ENCODE assay signal across 8 mouse cellular contexts in the genomic region with DNA sequence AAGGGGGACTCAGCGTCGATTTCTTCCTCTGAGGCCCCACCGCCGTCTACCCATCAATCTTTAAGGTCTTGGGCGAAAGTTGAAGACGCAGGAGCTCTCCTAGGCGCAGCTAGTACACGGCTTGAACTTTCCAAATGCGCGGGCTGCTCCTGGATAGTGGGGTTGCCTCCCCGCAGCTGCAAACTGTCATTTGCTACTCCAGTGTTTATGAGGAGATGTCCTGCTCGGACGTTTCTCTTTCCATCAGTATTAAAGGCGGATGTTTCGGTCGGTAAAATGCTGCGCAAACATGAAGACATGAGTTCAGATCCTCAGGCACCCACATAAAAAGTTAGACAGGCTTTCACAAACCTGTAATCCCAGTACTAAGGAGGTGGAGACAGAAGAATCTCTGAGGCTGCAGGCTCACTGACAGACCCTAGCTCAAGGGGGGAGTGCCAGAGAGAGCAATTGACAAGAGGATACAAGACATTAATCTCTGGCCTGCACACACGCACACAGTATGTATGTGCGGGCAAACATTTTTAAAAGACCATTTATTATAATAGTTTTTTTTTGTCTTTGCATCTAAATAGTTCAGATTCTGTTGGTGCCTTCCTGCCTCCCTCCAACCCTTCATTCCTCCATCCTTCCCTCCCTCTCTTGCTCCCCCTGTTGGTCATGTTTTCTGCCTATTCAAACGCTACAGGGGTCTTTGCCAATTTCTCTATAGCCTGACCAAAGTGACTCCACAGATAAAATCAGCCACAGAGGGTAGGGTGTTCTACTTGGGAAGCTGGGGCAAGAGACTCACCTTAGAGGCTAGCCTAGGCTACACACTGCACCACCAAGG. TPM values are rescaled to one million over a fixed set of nuclear protein-coding genes. Genes with fewer than 3 reads are reported as not detected.
DNase-seq lines count a peak whose midpoint lies in the region; ATAC-seq and TF ChIP-seq lines count a peak whose summit lies in the region.

A gene (minus strand): TSS at position 639 of the 832 bp plus-strand sequence.

- no peak for TF ChIP-seq EP300 in MEL (IDR thresholded peaks at IDR 0.05; ENCODE audit: low read depth in 1 of 2, low read length in 2 of 2)

- H3K9ac ChIP-seq in MEL (ENCODE audit: control insufficient read depth, low read depth, low read length, poor library complexity, severe bottlenecking) = peak within 1 kb of the TSS; percentile 70
- peak within 1 kb of the TSS; percentile 91 for H3K9ac ChIP-seq in liver, embryonic 12.5 days

- no peaks in the 10 kb centered on the region for H3K9me3 ChIP-seq in MEL (replicated peaks; ENCODE audit: insufficient read depth, low read length)
- no peaks in the 10 kb centered on the region for H3K9me3 ChIP-seq in liver, embryonic 12.5 days (replicated peaks)

- TF ChIP-seq POLR2A in MEL (IDR thresholded peaks at IDR 0.05; ENCODE audit: control insufficient read depth in 1 of 2, insufficient read depth in 1 of 2, low read depth in 1 of 2, low read length in 2 of 2, poor library complexity in 1 of 2) = no peak

- peak; percentile 74 for ATAC-seq in erythroblast, adult 5-6 weeks (replicated peaks; ENCODE audit: low FRiP score, poor library complexity, severe bottlenecking)
- peak; percentile 42 for ATAC-seq in liver, embryonic 12.5 days

- peak; percentile 52 for TF ChIP-seq RAD21 in MEL (IDR thresholded peaks at IDR 0.05; ENCODE audit: low read depth, low read length)

- H3K79me2 ChIP-seq in C2C12 (ENCODE audit: control insufficient read depth, insufficient read depth) = no peaks in the 10 kb centered on the region
- H3K79me2 ChIP-seq in MEL (ENCODE audit: control insufficient read depth, insufficient read depth, low read length, poor library complexity) = peaks cover 29% of the 10 kb centered on the region

- peak within 1 kb of the TSS; percentile 63 for H3K27ac ChIP-seq in MEL (ENCODE audit: control insufficient read depth, low read depth, low read length)
- H3K27ac ChIP-seq in liver, embryonic 12.5 days = peak within 1 kb of the TSS; percentile 73

- H3K4me1 ChIP-seq in MEL (ENCODE audit: control insufficient read depth in 1 of 2, insufficient read depth in 2 of 2, low read length in 2 of 2) = peaks cover 0 to 10% of the 10 kb centered on the region in 2 experiments; a peak in 3 of 4 replicates
- peaks cover 41% of the 10 kb centered on the region for H3K4me1 ChIP-seq in liver, embryonic 12.5 days

- no peaks in the 10 kb centered on the region for H3K36me3 ChIP-seq in C2C12 (ENCODE audit: control insufficient read depth, insufficient read depth)
- peaks cover 4 to 10% of the 10 kb centered on the region in 2 experiments; a peak in 2 of 4 replicates for H3K36me3 ChIP-seq in MEL (ENCODE audit: control insufficient read depth in 1 of 2, insufficient read depth in 2 of 2, low read length in 2 of 2)
- peaks cover 3% of the 10 kb centered on the region; the same call in 1 of the 2 replicates for H3K36me3 ChIP-seq in liver, embryonic 12.5 days

- H3K4me3 ChIP-seq in C2C12 (ENCODE audit: insufficient read depth, poor library complexity, severe bottlenecking) = peak within 1 kb of the TSS; percentile 2
- H3K4me3 ChIP-seq in MEL (ENCODE audit: control insufficient read depth in 1 of 2, insufficient read depth in 1 of 2, low read depth in 2 of 2, low read length in 2 of 2) = peak within 1 kb of the TSS; percentile 60 to 96
- peak within 1 kb of the TSS; percentile 76 for H3K4me3 ChIP-seq in liver, embryonic 12.5 days

- H3K27me3 ChIP-seq in C2C12 (ENCODE audit: control insufficient read depth, insufficient read depth, insufficient read length) (no peaks in the 10 kb centered on the region), MEL (ENCODE audit: control insufficient read depth in 1 of 2, insufficient read depth in 2 of 2, low read length in 2 of 2) (no peaks in the 10 kb centered on the region)
- H3K27me3 ChIP-seq in liver, embryonic 12.5 days (replicated peaks) = peaks cover 19% of the 10 kb centered on the region; the same call in 1 of the 2 replicates

- peak; percentile 88 for DNase-seq in MEL (ENCODE audit: low read depth, low spot score)
- DNase-seq in heart, postnatal 36 days = peak; percentile 29 to 54
- peak; percentile 42 for DNase-seq in neural tube, embryonic 10.5 days (ENCODE audit: extremely low spot score, low spot score)
- no peak for DNase-seq in urinary bladder, postnatal 4 days (ENCODE audit: low spot score in 2 of 2)
- no peak for DNase-seq in right cerebral cortex, adult 2 months (ENCODE audit: low spot score in 2 of 2)

- H3K4me2 ChIP-seq in liver, embryonic 12.5 days = peak within 1 kb of the TSS; percentile 96

- no peaks in the 10 kb centered on the region for H3K79me3 ChIP-seq in C2C12 (ENCODE audit: low read depth)

- WGBS in liver, embryonic 12.5 days (ENCODE audit: insufficient replicate concordance) = 7% methylated on average over 20 of the region's 20 CpGs

- intact Hi-C loops in heart, postnatal 36 days (cut with DNase I) = loop anchor here (2.0 to 5.0 kb wide), 2 partner anchors 59 to 84 kb away; no protein-coding TSS in a partner anchor

- peak within 1 kb of the TSS; percentile 42 for H3ac ChIP-seq in C2C12 (ENCODE audit: control insufficient read depth, insufficient read length, low read depth)

- TF ChIP-seq CTCF in C2C12 (IDR thresholded peaks at IDR 0.05; ENCODE audit: control insufficient read depth, insufficient read depth, insufficient read length) (no peak), MEL (IDR thresholded peaks at IDR 0.05 in 2 of 3, conservative IDR thresholded peaks at IDR 0.05 in 1 of 3; ENCODE audit: control insufficient read depth in 1 of 3, insufficient read depth in 1 of 3, low read depth in 2 of 3, low read length in 3 of 3, poor library complexity in 1 of 3, severe bottlenecking in 1 of 3) (peak; percentile 55 to 80 (median 73))

TF ChIP-seq in C2C12, 6 proteins besides CTCF, POLR2A, EP300 and RAD21:
- TF ChIP-seq FOSL1 (IDR thresholded peaks at IDR 0.05; ENCODE audit: insufficient read depth, low read length, poor library complexity, severe bottlenecking) (no peak), MYOD1 (IDR thresholded peaks at IDR 0.05; ENCODE audit: control insufficient read depth, insufficient read length, low read depth) (no peak), USF1 (IDR thresholded peaks at IDR 0.05; ENCODE audit: low read depth) (no peak), MAX (IDR thresholded peaks at IDR 0.05) (no peak)

TF ChIP-seq in MEL, 35 proteins besides CTCF, POLR2A, EP300 and RAD21 (continues in another document):
- no peak for TF ChIP-seq TCF12 (IDR thresholded peaks at IDR 0.05; ENCODE audit: low read depth, low read length)
- no peak for TF ChIP-seq ZNF384 (IDR thresholded peaks at IDR 0.05; ENCODE audit: low read depth, low read length)
- TF ChIP-seq UBTF (IDR thresholded peaks at IDR 0.05; ENCODE audit: borderline replicate concordance, insufficient read depth, low read depth, low read length) = no peak
- no peak for TF ChIP-seq ZMIZ1 (IDR thresholded peaks at IDR 0.05; ENCODE audit: low read depth, low read length)
- TF ChIP-seq CHD2 (IDR thresholded peaks at IDR 0.05; ENCODE audit: low read length) = no peak
- peak; percentile 49; the same call in 1 of the 2 replicates for TF ChIP-seq MAZ (IDR thresholded peaks at IDR 0.05; ENCODE audit: low read depth, low read length)
- no peak for TF ChIP-seq NELFE (IDR thresholded peaks at IDR 0.05; ENCODE audit: low read depth, low read length)
- TF ChIP-seq MYC (IDR thresholded peaks at IDR 0.05; ENCODE audit: low read depth, low read length) = no peak
- TF ChIP-seq RCOR1 (IDR thresholded peaks at IDR 0.05; ENCODE audit: low read depth, low read length) = no peak
- no peak for TF ChIP-seq JUND (IDR thresholded peaks at IDR 0.05; ENCODE audit: low read depth, low read length)
- peak; percentile 80; the same call in 1 of the 2 replicates for TF ChIP-seq SIN3A (IDR thresholded peaks at IDR 0.05; ENCODE audit: low read length)
- TF ChIP-seq HCFC1 (IDR thresholded peaks at IDR 0.05; ENCODE audit: low read depth, low read length) = 0 out of 2 replicates have a peak, but pooled peaks have one; percentile 5
- TF ChIP-seq GATA1 (IDR thresholded peaks at IDR 0.05; ENCODE audit: low read depth, low read length) = no peak; the same call in 1 of the 2 replicates
- no peak for TF ChIP-seq USF2 (IDR thresholded peaks at IDR 0.05; ENCODE audit: borderline replicate concordance in 1 of 2, insufficient read depth in 1 of 2, low read depth in 1 of 2, low read length in 2 of 2)
- peak; percentile 49; the same call in 1 of the 2 replicates for TF ChIP-seq CHD1 (IDR thresholded peaks at IDR 0.05; ENCODE audit: low read depth, low read length)
- TF ChIP-seq TAL1 (IDR thresholded peaks at IDR 0.05; ENCODE audit: low read length) = no peak
- TF ChIP-seq MYB (IDR thresholded peaks at IDR 0.05; ENCODE audit: low read depth, low read length) = no peak
- 0 out of 2 replicates have a peak, but pooled peaks have one; percentile 14 for TF ChIP-seq ELF1 (IDR thresholded peaks at IDR 0.05; ENCODE audit: low read depth, low read length)
- peak; percentile 77 for TF ChIP-seq SMC3 (IDR thresholded peaks at IDR 0.05; ENCODE audit: low read depth, low read length)
- TF ChIP-seq POLR2AphosphoS2 (IDR thresholded peaks at IDR 0.05; ENCODE audit: low read length) = no peak
- TF ChIP-seq ETS1 (IDR thresholded peaks at IDR 0.05; ENCODE audit: low read depth, low read length) = 0 out of 2 replicates have a peak, but pooled peaks have one; percentile 7
- peak; percentile 41 for TF ChIP-seq ZC3H11A (IDR thresholded peaks at IDR 0.05; ENCODE audit: low read depth, low read length)
- 0 out of 2 replicates have a peak, but pooled peaks have one; percentile 41 for TF ChIP-seq TBP (IDR thresholded peaks at IDR 0.05; ENCODE audit: low read depth, low read length)
- TF ChIP-seq BHLHE40 (IDR thresholded peaks at IDR 0.05; ENCODE audit: borderline replicate concordance, low read depth, low read length) = no peak; the same call in 1 of the 2 replicates
- no peak for TF ChIP-seq E2F4 (IDR thresholded peaks at IDR 0.05; ENCODE audit: borderline replicate concordance, low read depth, low read length)
- no peak for TF ChIP-seq POLR2AphosphoS5 (IDR thresholded peaks at IDR 0.05; ENCODE audit: borderline replicate concordance, low read depth, low read length)
- TF ChIP-seq ZKSCAN1 (IDR thresholded peaks at IDR 0.05; ENCODE audit: low read depth, low read length) = no peak

RNA-seq across cellular contexts. Expression of the gene that starts here (rescaled TPM):
- polyA plus RNA-seq in C2C12 (2012; fragmentation: generic; extraction: Trizol) (7.9 TPM), MEL (2012; ENCODE audit: insufficient read depth in 1 of 2, insufficient read length in 2 of 2, low read depth in 1 of 2, low replicate concordance in 2 of 2, missing spikeins in 1 of 2) (10 to 100 TPM; 37.4 to 95.5 TPM)
- 76.6 and 92.6 TPM in 2 replicates for total RNA-seq in MEL (2012; rRNA removed)
- total RNA-seq in erythroblast, adult 5-6 weeks (2015; ENCODE audit: low replicate concordance) = 92.0 and 100 TPM in 2 replicates
- 129 and 143 TPM in 2 replicates for total RNA-seq in erythroblast, adult 5-6 weeks (2017; ENCODE audit: low replicate concordance)
- 10 to 100 TPM; 53.7 to 67.6 TPM for total RNA-seq in heart, postnatal 36 days (2021)
- 28.9 and 31.1 TPM in 2 replicates for polyA plus RNA-seq in liver, embryonic 12.5 days (2016; fragmentation: Nextera tagmentation; extraction: Ambion mirVana)

Comparison
In these comparisons a context has a peak if more than half of its experiments do, and no peak if none do; other contexts are left out.
1. H3K4me3 ChIP-seq: peak in every context shown above with its lines; median percentile 78 in MEL; 76 in liver, embryonic 12.5 days; 2 in C2C12.
2. DNase-seq: peak in MEL (single experiment), heart, postnatal 36 days (2 of 2) and neural tube, embryonic 10.5 days (single experiment); none in urinary bladder, postnatal 4 days (0 of 2) and right cerebral cortex, adult 2 months (0 of 2).